Mouse (Mus musculus) MEL (cell line): ENCODE measurements around the gene Gm9913. TPM values are rescaled to one million over a fixed set of nuclear protein-coding genes. Genes with fewer than 3 reads are reported as not detected.

ENCODE experiments used
- DNase-seq: peaks from one replicate; pipeline ENCODE4 v3.0.0; 2011; ENCODE audit warnings: low read depth, low spot score
- H3K27ac ChIP-seq: 2 replicates; pipeline ENCODE4 v1.5.1; 2012; ENCODE audit warnings: low read depth, mild to moderate bottlenecking, control low read depth, low read length, moderate library complexity; ENCODE audit not compliant: control insufficient read depth
- H3K27me3 ChIP-seq, 2 experiments: fragments of 150-350 bp in 1 of 2; sonication (generic) in 1 of 2; 2 replicates each; pipeline ENCODE4 v1.6.1; 2012; ENCODE audit warnings: low read length in 2 of 2, mild to moderate bottlenecking in 2 of 2, improper control_type of control experiment in 1 of 2, moderate library complexity in 1 of 2; ENCODE audit not compliant: insufficient read depth in 2 of 2, control insufficient read depth in 1 of 2
- H3K36me3 ChIP-seq, 2 experiments: 2 replicates each; pipeline ENCODE4 v1.6.1; 2012 to 2014; ENCODE audit warnings: low read length in 2 of 2, improper control_type of control experiment in 1 of 2, inconsistent platforms in 1 of 2, mild to moderate bottlenecking in 1 of 2; ENCODE audit not compliant: insufficient read depth in 2 of 2, control insufficient read depth in 1 of 2
- H3K4me1 ChIP-seq, 2 experiments: fragments of 150-350 bp in 1 of 2; sonication (generic) in 1 of 2; 2 replicates each; pipeline ENCODE4 v1.6.1; 2012; ENCODE audit warnings: low read length in 2 of 2, improper control_type of control experiment in 1 of 2, mild to moderate bottlenecking in 1 of 2; ENCODE audit not compliant: insufficient read depth in 2 of 2, control insufficient read depth in 1 of 2
- H3K4me3 ChIP-seq, 2 experiments: fragments of 150-350 bp in 1 of 2; sonication (generic) in 1 of 2; 2 replicates each; pipeline ENCODE4 v1.5.1; 2012; ENCODE audit warnings: low read depth in 2 of 2, low read length in 2 of 2, mild to moderate bottlenecking in 2 of 2, moderate library complexity in 2 of 2, control low read depth in 1 of 2, improper control_type of control experiment in 1 of 2; ENCODE audit not compliant: control insufficient read depth in 1 of 2, insufficient read depth in 1 of 2
- H3K79me2 ChIP-seq: 2 replicates; pipeline ENCODE4 v1.6.1; 2012; ENCODE audit warnings: mild to moderate bottlenecking, low read length, moderate library complexity; ENCODE audit not compliant: control insufficient read depth, poor library complexity, insufficient read depth
- H3K9ac ChIP-seq: 2 replicates; pipeline ENCODE4 v1.6.1; 2012; ENCODE audit warnings: low read depth, mild to moderate bottlenecking, control low read depth, low read length, moderate library complexity; ENCODE audit not compliant: control insufficient read depth, poor library complexity, severe bottlenecking
- H3K9me3 ChIP-seq: fragments of 150-350 bp; sonication (generic); replicated peaks from 2 replicates; pipeline ENCODE4 v1.6.1; 2012; ENCODE audit warnings: mild to moderate bottlenecking, low read length, improper control_type of control experiment, moderate library complexity; ENCODE audit not compliant: insufficient read depth
- EP300 ChIP-seq, 2 experiments: IDR thresholded peaks; 2 replicates each; pipeline ENCODE4 v1.6.1; 2011; ENCODE audit warnings: improper control_type of control experiment in 2 of 2, low read length in 2 of 2, low read depth in 1 of 2, mild to moderate bottlenecking in 1 of 2
- ETS1 ChIP-seq: IDR thresholded peaks from 2 replicates; pipeline ENCODE4 v1.6.1; 2012; ENCODE audit warnings: low read depth, mild to moderate bottlenecking, inconsistent platforms, low read length, improper control_type of control experiment, moderate library complexity
- GABPA ChIP-seq: IDR thresholded peaks from 2 replicates; pipeline ENCODE4 v1.6.1; 2012; ENCODE audit warnings: low read depth, mild to moderate bottlenecking, inconsistent platforms, low read length, improper control_type of control experiment, moderate library complexity
- JUND ChIP-seq: IDR thresholded peaks from 2 replicates; pipeline ENCODE4 v1.6.1; 2011; ENCODE audit warnings: low read depth, mild to moderate bottlenecking, improper control_type of control experiment, low read length
- MAFK ChIP-seq: IDR thresholded peaks from 2 replicates; pipeline ENCODE4 v1.6.1; 2011; ENCODE audit warnings: low read depth, mild to moderate bottlenecking, low read length, improper control_type of control experiment, borderline replicate concordance
- MAX ChIP-seq: IDR thresholded peaks from 2 replicates; pipeline ENCODE4 v1.6.1; 2011; ENCODE audit warnings: low read length, improper control_type of control experiment
- MAZ ChIP-seq: IDR thresholded peaks from 2 replicates; pipeline ENCODE4 v1.6.1; 2012; ENCODE audit warnings: low read depth, mild to moderate bottlenecking, inconsistent platforms, low read length, improper control_type of control experiment
- MEF2A ChIP-seq: IDR thresholded peaks from 2 replicates; pipeline ENCODE4 v1.6.1; 2014; ENCODE audit warnings: low read depth, mild to moderate bottlenecking, inconsistent platforms, low read length, improper control_type of control experiment; ENCODE audit not compliant: poor library complexity, insufficient replicate concordance, severe bottlenecking; ENCODE audit errors: extremely low read depth
- MXI1 ChIP-seq: IDR thresholded peaks from 2 replicates; pipeline ENCODE4 v1.6.1; 2011; ENCODE audit warnings: mild to moderate bottlenecking, low read depth, low read length, improper control_type of control experiment
- MYB ChIP-seq: IDR thresholded peaks from 2 replicates; pipeline ENCODE4 v1.6.1; 2011; ENCODE audit warnings: mild to moderate bottlenecking, low read depth, low read length, improper control_type of control experiment
- MYC ChIP-seq: IDR thresholded peaks from 2 replicates; pipeline ENCODE4 v1.6.1; 2011; ENCODE audit warnings: low read depth, mild to moderate bottlenecking, low read length, improper control_type of control experiment, moderate library complexity
- NRF1 ChIP-seq: IDR thresholded peaks from 2 replicates; pipeline ENCODE4 v1.6.1; 2014; ENCODE audit warnings: low read depth, mild to moderate bottlenecking, inconsistent platforms, low read length, improper control_type of control experiment, moderate library complexity; ENCODE audit not compliant: poor library complexity, insufficient read depth, severe bottlenecking
- RAD21 ChIP-seq: IDR thresholded peaks from 2 replicates; pipeline ENCODE4 v1.6.1; 2011; ENCODE audit warnings: mild to moderate bottlenecking, low read depth, low read length, improper control_type of control experiment
- TAL1 ChIP-seq: IDR thresholded peaks from 2 replicates; pipeline ENCODE4 v1.6.1; 2012; ENCODE audit warnings: mild to moderate bottlenecking, inconsistent platforms, low read length, moderate library complexity, mixed read lengths
- TCF12 ChIP-seq: IDR thresholded peaks from 2 replicates; pipeline ENCODE4 v1.6.1; 2014; ENCODE audit warnings: low read depth, mild to moderate bottlenecking, inconsistent platforms, low read length, improper control_type of control experiment, moderate library complexity
- USF1 ChIP-seq: IDR thresholded peaks from 2 replicates; pipeline ENCODE4 v1.6.1; 2014; ENCODE audit warnings: low read depth, mild to moderate bottlenecking, inconsistent platforms, low read length, improper control_type of control experiment, moderate library complexity
- USF2 ChIP-seq, 2 experiments: IDR thresholded peaks; 2 replicates each; pipeline ENCODE4 v1.6.1; 2011 to 2012; ENCODE audit warnings: improper control_type of control experiment in 2 of 2, low read length in 2 of 2, borderline replicate concordance in 1 of 2, inconsistent platforms in 1 of 2, low read depth in 1 of 2, mild to moderate bottlenecking in 1 of 2; ENCODE audit not compliant: insufficient read depth in 1 of 2
- ZC3H11A ChIP-seq: IDR thresholded peaks from 2 replicates; pipeline ENCODE4 v1.6.1; 2012; ENCODE audit warnings: low read depth, mild to moderate bottlenecking, inconsistent platforms, low read length, improper control_type of control experiment
- ZKSCAN1 ChIP-seq: IDR thresholded peaks from 2 replicates; pipeline ENCODE4 v1.6.1; 2012; ENCODE audit warnings: low read depth, mild to moderate bottlenecking, inconsistent platforms, low read length, improper control_type of control experiment, moderate library complexity
- ZMIZ1 ChIP-seq: IDR thresholded peaks from 2 replicates; pipeline ENCODE4 v1.6.1; 2012; ENCODE audit warnings: low read depth, mild to moderate bottlenecking, inconsistent platforms, low read length, improper control_type of control experiment, moderate library complexity
- polyA plus RNA-seq, 2 experiments: library from polyadenylated mRNA; stranded (reverse) in 1 of 2; unstranded in 1 of 2; fragments of >175 nt in 1 of 2; fragments of >200 nt in 1 of 2; gene quantifications; 2 replicates each; pipeline versions ENCODE4 v1.2.1 to v1.2.4; 2012; ENCODE audit warnings: low replicate concordance in 2 of 2, low read depth in 1 of 2; ENCODE audit not compliant: insufficient read length in 2 of 2, insufficient read depth in 1 of 2, missing spikeins in 1 of 2
- total RNA-seq: library from RNA; depleted of rRNA; stranded (reverse); fragments of 300-350 nt; gene quantifications from 2 replicates; pipeline ENCODE4 v1.2.3, GENCODE M21; 2012

The Gm9913 gene
- total and polyA plus RNA-seq, 3 experiments = not detected

DNA sequence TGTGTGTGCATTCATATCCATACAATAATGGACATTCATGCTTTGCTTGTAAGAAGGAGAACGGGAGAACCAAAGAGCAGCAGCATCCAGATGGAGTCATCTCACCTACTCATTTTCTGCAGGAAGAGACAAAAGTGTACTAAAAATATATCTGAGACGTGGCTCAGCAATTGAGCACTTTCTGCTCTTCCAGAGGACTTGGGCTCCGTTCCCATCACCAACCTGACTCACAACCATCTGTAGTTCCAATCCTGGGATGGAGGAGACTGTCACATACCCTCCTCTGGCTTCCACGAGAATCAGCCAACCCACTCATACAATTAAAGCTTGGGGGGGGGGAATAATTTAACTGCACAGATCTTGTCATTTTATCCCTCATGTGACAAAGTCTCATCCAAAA lies 23.8 kb upstream of the Gm9913 start:
- Histone ChIP-seq H3K4me3 (no peak overlapping the region), H3K36me3 (no peaks in the 10 kb centered on the region), H3K9ac (no peak overlapping the region), H3K27me3 (no peaks in the 10 kb centered on the region; a peak in 1 of 4 replicates), H3K4me1 (no peaks in the 10 kb centered on the region; a peak in 1 of 4 replicates), H3K9me3 (no peaks in the 10 kb centered on the region), H3K79me2 (no peaks in the 10 kb centered on the region), H3K27ac (no peak overlapping the region)
- no peak for TF ChIP-seq MYC
- no peak for TF ChIP-seq MAFK
- no peak for TF ChIP-seq EP300 (IDR thresholded peaks at IDR 0.05; ENCODE audit: low read depth in 1 of 2, low read length in 2 of 2)
- no peak for TF ChIP-seq NRF1
- TF ChIP-seq GABPA = no peak
- no peak for TF ChIP-seq USF1
- no peak for TF ChIP-seq MXI1
- no peak for TF ChIP-seq MAX
- TF ChIP-seq JUND = no peak
- TF ChIP-seq MEF2A = no peak
- no peak for TF ChIP-seq MYB
- TF ChIP-seq MAZ = no peak
- TF ChIP-seq ZKSCAN1 = no peak
- no peak for TF ChIP-seq ETS1
- no peak for TF ChIP-seq RAD21
- TF ChIP-seq ZMIZ1 = no peak
- no peak for TF ChIP-seq ZC3H11A
- no peak for TF ChIP-seq TCF12
- no peak for DNase-seq

DNA sequence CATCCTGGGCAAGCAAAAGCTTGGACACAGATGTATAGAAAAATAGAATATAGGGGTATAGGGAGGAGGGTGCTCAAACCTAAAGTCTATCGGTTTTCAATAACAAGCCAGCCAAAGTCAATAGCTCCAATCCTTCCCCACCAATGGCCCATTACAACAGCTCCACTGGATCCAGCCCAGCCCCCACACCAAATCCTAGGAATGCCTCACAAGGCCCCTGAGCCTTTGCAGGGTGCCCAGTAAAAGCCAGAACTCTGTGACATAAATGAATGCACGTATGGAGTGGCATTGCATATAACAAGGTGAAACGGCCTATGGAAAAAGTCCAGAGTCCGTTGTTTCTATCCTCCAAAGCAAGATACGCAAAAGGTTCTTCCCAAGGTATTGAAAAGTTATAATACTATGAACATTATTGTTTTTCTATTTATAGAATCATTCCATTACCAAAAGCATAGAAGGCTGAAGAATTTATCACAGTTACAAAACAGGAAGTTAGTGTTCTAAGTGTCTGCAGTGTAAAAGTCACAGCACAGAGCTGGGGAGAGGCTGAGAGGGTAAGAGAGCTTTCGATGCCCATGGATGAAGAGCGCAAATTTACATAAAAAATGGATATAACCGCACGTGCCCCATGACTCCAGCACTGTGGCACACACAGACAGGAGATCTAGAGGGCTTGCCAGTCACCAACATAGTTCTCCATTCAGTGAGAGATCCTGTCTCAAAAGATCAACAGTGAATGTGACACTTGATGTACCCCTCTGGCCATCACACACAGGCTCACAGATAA lies 23.2 kb upstream of the Gm9913 start:
- Histone ChIP-seq H3K9me3 (no peaks in the 10 kb centered on the region), H3K4me3 (no peak overlapping the region), H3K27ac (no peak overlapping the region), H3K27me3 (no peaks in the 10 kb centered on the region), H3K4me1 (peaks cover 0 to 6% of the 10 kb centered on the region in 2 experiments; a peak in 2 of 4 replicates), H3K79me2 (no peaks in the 10 kb centered on the region), H3K36me3 (peaks cover 0 to 3% of the 10 kb centered on the region in 2 experiments; a peak in 2 of 4 replicates), H3K9ac (no peak overlapping the region)
- DNase-seq = peak; percentile 24
- TF ChIP-seq TAL1 (no peak), ZC3H11A (no peak), USF2 (IDR thresholded peaks at IDR 0.05; ENCODE audit: borderline replicate concordance in 1 of 2, insufficient read depth in 1 of 2, low read depth in 1 of 2, low read length in 2 of 2) (no peak)
